Mouse (Mus musculus): Measurements from ENCODE around the gene Ttc28.

GRCm38 (mm10) chr5:110916241-110916640 is 36.6 kb downstream of the Ttc28 start:
- no peak for TF ChIP-seq CTCF (IDR thresholded peaks at IDR 0.05; ENCODE audit: control insufficient read depth, insufficient read depth, low read length)
- TF ChIP-seq POLR2A (IDR thresholded peaks at IDR 0.05; ENCODE audit: borderline replicate concordance, control insufficient read depth, low read depth, low read length): no peak
